20 mouse cellular contexts compared by ENCODE assay signal in the genomic region with DNA sequence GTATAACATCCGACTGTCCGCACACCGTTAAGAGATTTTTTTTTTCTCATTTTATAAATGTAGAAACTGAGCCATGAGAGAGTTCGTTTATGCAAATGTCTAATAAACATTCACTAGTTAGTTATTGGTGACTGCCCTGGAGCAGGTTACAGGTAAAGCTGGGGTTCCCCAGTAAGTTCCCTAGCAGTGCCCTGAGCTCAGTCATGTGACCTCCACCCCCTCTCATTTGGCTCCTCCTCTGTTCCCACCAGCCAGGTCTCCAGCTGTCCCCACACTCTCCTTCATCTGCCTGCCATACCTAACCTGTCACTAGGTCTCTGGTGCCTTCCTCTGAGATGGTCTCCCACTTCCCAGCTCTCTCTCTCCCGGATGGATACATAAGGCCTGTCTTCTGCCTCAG. TPM values are rescaled to one million over a fixed set of nuclear protein-coding genes. Genes with fewer than 3 reads are reported as not detected.
DNase-seq lines count a peak whose midpoint lies in the region; ATAC-seq lines count a peak whose summit lies in the region.
"Had no signal": no experiment of that assay in that cellular context is flagged by ENCODE, and none has a peak within 500 bp of the region (broad histone marks: within the 10 kb centered on the region; RNA-seq: fewer than 3 reads in every experiment).

No protein-coding gene starts in this region.

- peaks cover 25% of the 10 kb centered on the region for H3K36me3 ChIP-seq in embryonic facial prominence, embryonic 13.5 days
- H3K36me3 ChIP-seq in embryonic facial prominence, embryonic 10.5 days (replicated peaks), result peaks cover 24% of the 10 kb centered on the region
- H3K36me3 ChIP-seq in kidney, embryonic 15.5 days, result peaks cover 24% of the 10 kb centered on the region
- H3K36me3 ChIP-seq in neural tube, embryonic 13.5 days, result peaks cover 24% of the 10 kb centered on the region
- peaks cover 8% of the 10 kb centered on the region; the same call in 1 of the 2 replicates for H3K36me3 ChIP-seq in splenic B cell, adult 2 months (ENCODE audit: control insufficient read depth, insufficient read depth, low read length, poor library complexity, severe bottlenecking)

- ATAC-seq in embryonic facial prominence, embryonic 13.5 days (ENCODE audit: insufficient number of reproducible peaks, insufficient read depth, low FRiP score, low TSS enrichment, low read depth), result no peak
- no peak for ATAC-seq in kidney, embryonic 15.5 days (replicated peaks; ENCODE audit: low FRiP score)
- no peak for ATAC-seq in neural tube, embryonic 13.5 days (ENCODE audit: low read depth)

- no peak overlapping the region for H3K4me2 ChIP-seq in embryonic facial prominence, embryonic 13.5 days
- no peak overlapping the region for H3K4me2 ChIP-seq in kidney, embryonic 15.5 days
- no peak overlapping the region for H3K4me2 ChIP-seq in neural tube, embryonic 13.5 days

- H3K9ac ChIP-seq in embryonic facial prominence, embryonic 13.5 days, result peak overlapping the region; percentile 88; the same call in 1 of the 2 replicates
- H3K9ac ChIP-seq in kidney, embryonic 15.5 days, result 0 out of 2 replicates have a peak overlapping the region, but pooled peaks have one; percentile 48
- H3K9ac ChIP-seq in neural tube, embryonic 13.5 days, result 0 out of 2 replicates have a peak overlapping the region, but pooled peaks have one; percentile 66

- no peak for DNase-seq in embryonic facial prominence, embryonic 10.5 days (ENCODE audit: low spot score)
- no peak for DNase-seq in kidney, adult 18-20 months
- DNase-seq in neural tube, embryonic 10.5 days (ENCODE audit: extremely low spot score, low spot score), result no peak
- peak; percentile 45 for DNase-seq in splenic B cell, adult 2 months (ENCODE audit: low read depth, low spot score)
- DNase-seq in ovary, postnatal 10 days (ENCODE audit: low spot score), result no peak
- DNase-seq: heart, adult 2 months; kidney, adult 11 months; kidney, postnatal 14 days; left cerebral cortex, postnatal 4 days; lung, postnatal 14 days; thymus, postnatal 14 days had no signal

- peaks cover 13% of the 10 kb centered on the region for H3K4me1 ChIP-seq in embryonic facial prominence, embryonic 13.5 days
- H3K4me1 ChIP-seq in embryonic facial prominence, embryonic 10.5 days, result peaks cover 19% of the 10 kb centered on the region
- H3K4me1 ChIP-seq in kidney, embryonic 15.5 days, result peaks cover 19% of the 10 kb centered on the region
- peaks cover 19% of the 10 kb centered on the region for H3K4me1 ChIP-seq in neural tube, embryonic 13.5 days (replicated peaks)

- H3K27me3 ChIP-seq in embryonic facial prominence, embryonic 13.5 days, result no peaks in the 10 kb centered on the region
- H3K27me3 ChIP-seq in embryonic facial prominence, embryonic 10.5 days (replicated peaks; ENCODE audit: low read depth, poor library complexity, severe bottlenecking), result peaks cover 7% of the 10 kb centered on the region; the same call in 1 of the 2 replicates
- no peaks in the 10 kb centered on the region for H3K27me3 ChIP-seq in kidney, embryonic 15.5 days
- no peaks in the 10 kb centered on the region for H3K27me3 ChIP-seq in neural tube, embryonic 13.5 days
- H3K27me3 ChIP-seq in splenic B cell, adult 2 months (ENCODE audit: control insufficient read depth, insufficient read depth, low read length, poor library complexity, severe bottlenecking), result no peaks in the 10 kb centered on the region
- H3K27me3 ChIP-seq: midbrain, embryonic 12.5 days had no signal

- H3K4me3 ChIP-seq in embryonic facial prominence, embryonic 13.5 days, result no peak overlapping the region
- H3K4me3 ChIP-seq in embryonic facial prominence, embryonic 10.5 days, result no peak overlapping the region
- H3K4me3 ChIP-seq in kidney, embryonic 15.5 days (replicated peaks), result no peak overlapping the region
- H3K4me3 ChIP-seq in neural tube, embryonic 13.5 days, result no peak overlapping the region

- no peak overlapping the region for H3K27ac ChIP-seq in embryonic facial prominence, embryonic 13.5 days
- H3K27ac ChIP-seq in embryonic facial prominence, embryonic 10.5 days (replicated peaks), result no peak overlapping the region
- H3K27ac ChIP-seq in kidney, embryonic 15.5 days, result no peak overlapping the region
- H3K27ac ChIP-seq in neural tube, embryonic 13.5 days (replicated peaks), result no peak overlapping the region
- H3K27ac ChIP-seq: hindbrain, postnatal 0 days had no signal

- H3K9me3 ChIP-seq in embryonic facial prominence, embryonic 13.5 days, result no peaks in the 10 kb centered on the region
- H3K9me3 ChIP-seq in embryonic facial prominence, embryonic 10.5 days, result no peaks in the 10 kb centered on the region
- H3K9me3 ChIP-seq in kidney, embryonic 15.5 days (replicated peaks), result no peaks in the 10 kb centered on the region
- H3K9me3 ChIP-seq in neural tube, embryonic 13.5 days, result no peaks in the 10 kb centered on the region
- H3K9me3 ChIP-seq: G1E; midbrain, embryonic 12.5 days had no signal

- 90% methylated on average over 5 of the region's 5 CpGs for WGBS in embryonic facial prominence, embryonic 13.5 days
- 90% methylated on average over 5 of the region's 5 CpGs for whole genome bisulfite sequencing in embryonic facial prominence, embryonic 10.5 days
- WGBS in kidney, embryonic 15.5 days, result 85% methylated on average over 5 of the region's 5 CpGs
- 89% methylated on average over 5 of the region's 5 CpGs for WGBS in neural tube, embryonic 13.5 days

RNA-seq across cellular contexts. Expression of a gene that starts 1.2 kb away (rescaled TPM):
- 20.1 and 20.7 TPM in 2 replicates for polyA plus RNA-seq in embryonic facial prominence, embryonic 13.5 days (2015; fragmentation: Nextera tagmentation; extraction: Ambion mirVana)
- polyA plus RNA-seq in embryonic facial prominence, embryonic 10.5 days (2016; fragmentation: Nextera tagmentation; extraction: Ambion mirVana), result 23.1 and 25.1 TPM in 2 replicates
- 17.6 and 19.6 TPM in 2 replicates for polyA plus RNA-seq in kidney, embryonic 15.5 days (2015; fragmentation: Nextera tagmentation; extraction: Ambion mirVana)
- polyA plus RNA-seq in neural tube, embryonic 13.5 days (2015; fragmentation: Nextera tagmentation; extraction: Ambion mirVana), result 23.9 and 24.2 TPM in 2 replicates

RNA-seq across cellular contexts. Expression of a gene that starts 16.3 kb away (rescaled TPM):
- polyA plus RNA-seq in embryonic facial prominence, embryonic 13.5 days (2015; fragmentation: Nextera tagmentation; extraction: Ambion mirVana), result 16.7 and 17.9 TPM in 2 replicates
- 0.74 and 2.5 TPM in 2 replicates for polyA plus RNA-seq in embryonic facial prominence, embryonic 10.5 days (2016; fragmentation: Nextera tagmentation; extraction: Ambion mirVana)
- 0.72 and 1.1 TPM in 2 replicates for polyA plus RNA-seq in kidney, embryonic 15.5 days (2015; fragmentation: Nextera tagmentation; extraction: Ambion mirVana)
- polyA plus RNA-seq in neural tube, embryonic 13.5 days (2015; fragmentation: Nextera tagmentation; extraction: Ambion mirVana), result 18.3 and 19.1 TPM in 2 replicates
- polyA plus RNA-seq: G1E had no signal

RNA-seq across cellular contexts. Expression of a gene that starts 38.2 kb away (rescaled TPM):
- polyA plus RNA-seq in embryonic facial prominence, embryonic 13.5 days (2015; fragmentation: Nextera tagmentation; extraction: Ambion mirVana), result 4.2 and 4.6 TPM in 2 replicates
- 4.4 and 4.6 TPM in 2 replicates for polyA plus RNA-seq in embryonic facial prominence, embryonic 10.5 days (2016; fragmentation: Nextera tagmentation; extraction: Ambion mirVana)
- polyA plus RNA-seq in kidney, embryonic 15.5 days (2015; fragmentation: Nextera tagmentation; extraction: Ambion mirVana), result 9.9 and 10.5 TPM in 2 replicates
- polyA plus RNA-seq in neural tube, embryonic 13.5 days (2015; fragmentation: Nextera tagmentation; extraction: Ambion mirVana), result 4.9 and 5.3 TPM in 2 replicates

RNA-seq across cellular contexts. Expression of a gene that starts 50.2 kb away (rescaled TPM):
- 15.3 and 15.4 TPM in 2 replicates for polyA plus RNA-seq in embryonic facial prominence, embryonic 13.5 days (2015; fragmentation: Nextera tagmentation; extraction: Ambion mirVana)
- 11.1 and 11.4 TPM in 2 replicates for polyA plus RNA-seq in embryonic facial prominence, embryonic 10.5 days (2016; fragmentation: Nextera tagmentation; extraction: Ambion mirVana)
- polyA plus RNA-seq in kidney, embryonic 15.5 days (2015; fragmentation: Nextera tagmentation; extraction: Ambion mirVana), result 34.3 and 34.7 TPM in 2 replicates
- polyA plus RNA-seq in neural tube, embryonic 13.5 days (2015; fragmentation: Nextera tagmentation; extraction: Ambion mirVana), result 0.32 and 0.92 TPM in 2 replicates
- polyA plus RNA-seq: G1E had no signal

RNA-seq across cellular contexts. Expression of a gene that starts 57.7 kb away (rescaled TPM):
- polyA plus RNA-seq in embryonic facial prominence, embryonic 13.5 days (2015; fragmentation: Nextera tagmentation; extraction: Ambion mirVana), result 0.28 and 0.47 TPM in 2 replicates
- polyA plus RNA-seq in embryonic facial prominence, embryonic 10.5 days (2016; fragmentation: Nextera tagmentation; extraction: Ambion mirVana), result 0.20 TPM in 2 replicates
- 0.68 and 0.80 TPM in 2 replicates for polyA plus RNA-seq in kidney, embryonic 15.5 days (2015; fragmentation: Nextera tagmentation; extraction: Ambion mirVana)
- polyA plus RNA-seq in neural tube, embryonic 13.5 days (2015; fragmentation: Nextera tagmentation; extraction: Ambion mirVana), result not detected in 2 replicates
- polyA plus RNA-seq: embryonic facial prominence, embryonic 11.5 days; G1E; heart, adult 2 months; hindbrain, postnatal 0 days; liver, embryonic 16.5 days; midbrain, embryonic 12.5 days; spleen, adult 2 months had no signal
